Mouse (Mus musculus) forebrain, embryonic 13.5 days (tissue): ENCODE data around the gene Pramef25. TPM values are rescaled to one million over a fixed set of nuclear protein-coding genes. Genes with fewer than 3 reads are reported as not detected.
"Not testable (repeated sequence)": the region's sequence is repeated elsewhere in the genome, so short reads cannot be mapped to it uniquely, and the experiment has no call there.

ENCODE experiments used
- ATAC-seq: fragments of 200-750 bp; cut with Nextera tagmentation; 2 replicates; pipeline ENCODE4 v1.8.0; 2017
- H3K27ac ChIP-seq: fragments of 300-500 bp; sonication (generic); 2 replicates; pipeline ENCODE4 v1.5.1; 2015; ENCODE audit warnings: inconsistent platforms, mild to moderate bottlenecking, moderate library complexity
- H3K27me3 ChIP-seq: fragments of 300-500 bp; sonication (generic); 2 replicates; pipeline ENCODE4 v1.6.1; 2015; ENCODE audit warnings: mild to moderate bottlenecking, inconsistent platforms
- H3K36me3 ChIP-seq: fragments of 300-500 bp; sonication (generic); 2 replicates; pipeline ENCODE4 v1.6.1; 2015; ENCODE audit warnings: mild to moderate bottlenecking, inconsistent platforms; ENCODE audit not compliant: poor library complexity, severe bottlenecking
- H3K4me1 ChIP-seq: fragments of 300-500 bp; sonication (generic); 2 replicates; pipeline ENCODE4 v1.6.1; 2015; ENCODE audit warnings: inconsistent platforms
- H3K4me2 ChIP-seq: fragments of 300-500 bp; sonication (generic); 2 replicates; pipeline ENCODE4 v1.6.1; 2015; ENCODE audit warnings: inconsistent platforms, mild to moderate bottlenecking, moderate library complexity
- H3K4me3 ChIP-seq: fragments of 300-500 bp; sonication (generic); 2 replicates; pipeline ENCODE4 v1.5.1; 2015; ENCODE audit warnings: mild to moderate bottlenecking, inconsistent platforms
- H3K9ac ChIP-seq: fragments of 300-500 bp; sonication (generic); 2 replicates; pipeline ENCODE4 v1.6.1; 2015; ENCODE audit warnings: mild to moderate bottlenecking, inconsistent platforms
- H3K9me3 ChIP-seq: fragments of 300-500 bp; sonication (generic); replicated peaks from 2 replicates; pipeline ENCODE4 v1.6.1; 2016; ENCODE audit warnings: inconsistent platforms
- WGBS: fragments of 180-500 bp; shearing (Covaris S2); methylation state at CpG from one replicate; pipeline ENCODE4 v1.1.7; 2015; 5-methylcytosine and 5-hydroxymethylcytosine counted together
- polyA plus RNA-seq: library from polyadenylated mRNA; unstranded; fragments of >200 nt; fragmentation: Nextera tagmentation; extraction: Ambion mirVana; gene quantifications from 2 replicates; pipeline ENCODE4 v1.2.1, GENCODE M21; 2015

The Pramef25 gene
- not detected in 2 replicates for polyA plus RNA-seq

DNA sequence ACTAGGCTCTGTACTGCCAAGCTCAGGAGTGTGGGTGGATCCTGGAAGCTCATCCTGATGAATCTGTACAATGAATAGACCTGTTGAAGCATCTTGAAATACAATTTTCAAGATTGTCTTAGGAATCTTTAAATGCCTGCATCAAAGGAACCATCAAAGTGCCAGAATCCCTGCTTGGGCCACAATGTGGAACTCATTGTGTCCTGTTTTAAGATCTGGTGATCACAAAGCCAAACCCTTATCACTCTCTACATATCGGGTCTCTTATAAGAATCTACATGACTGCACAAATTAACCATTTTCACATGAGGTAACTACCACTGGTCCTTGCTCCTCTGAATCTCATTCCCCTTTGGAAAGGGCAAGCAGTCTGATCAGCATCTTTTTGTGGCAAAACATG is at the start of gene Pramef25:
Gene Pramef25, minus strand, starts transcription at position 101 of the 400 bp plus-strand sequence.
- not testable (repeated sequence) for H3K4me1 ChIP-seq, H3K4me2 ChIP-seq, H3K9ac ChIP-seq, ATAC-seq, H3K27ac ChIP-seq, H3K27me3 ChIP-seq, H3K36me3 ChIP-seq, H3K4me3 ChIP-seq
- peaks cover 37% of the 10 kb centered on the region for H3K9me3 ChIP-seq
- WGBS: 85% methylated on average over 1 of the region's 1 CpGs

DNA sequence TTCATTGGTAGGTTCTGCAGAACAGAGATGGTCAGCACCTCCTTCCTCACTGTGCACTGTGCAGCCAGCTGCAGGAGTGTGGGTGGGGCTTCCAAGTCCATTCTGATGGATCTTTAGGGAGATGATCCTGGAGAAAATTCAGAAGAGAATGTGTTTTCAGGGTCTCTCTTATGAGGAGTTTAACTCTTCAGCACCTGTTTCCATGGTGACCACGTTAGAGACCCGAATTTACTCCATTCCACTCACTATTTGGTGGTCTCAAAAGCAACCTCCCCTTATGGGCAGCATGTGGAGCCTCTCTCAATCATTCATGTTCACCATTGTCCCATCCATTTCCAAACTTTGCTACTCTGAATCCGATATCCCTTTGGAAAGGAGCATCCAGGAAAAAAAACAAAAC is 43.5 kb upstream of the Pramef25 start, which contains the start of gene Pramef17:
Gene Pramef17, minus strand, starts transcription at position 101 of the 400 bp plus-strand sequence.
- peaks cover 19% of the 10 kb centered on the region; the same call in 1 of the 2 replicates for H3K9me3 ChIP-seq
- H3K4me3 ChIP-seq: not testable (repeated sequence)

DNA sequence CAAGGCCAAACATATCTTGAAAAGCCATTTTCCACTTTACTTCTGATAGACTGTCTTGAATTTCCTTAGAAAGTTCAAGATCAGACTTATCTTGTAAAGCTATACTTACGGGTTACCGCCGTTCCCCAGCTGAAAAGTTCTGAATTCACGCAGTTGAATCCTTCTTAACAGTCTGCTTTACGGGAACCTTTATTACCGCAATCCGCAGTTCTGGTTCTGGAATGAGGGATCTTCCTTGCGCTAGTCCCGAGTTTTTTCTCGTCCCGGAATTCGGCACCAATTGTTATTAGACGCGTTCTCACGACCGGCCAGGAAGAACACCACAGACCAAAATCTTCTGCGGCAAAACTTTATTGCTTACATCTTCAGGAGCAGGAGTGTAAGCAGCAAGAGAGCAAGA is 37.3 kb upstream of the Pramef25 start:
- H3K4me2 ChIP-seq, H3K9me3 ChIP-seq, H3K36me3 ChIP-seq, H3K9ac ChIP-seq, ATAC-seq, H3K4me3 ChIP-seq, H3K27ac ChIP-seq, H3K4me1 ChIP-seq, H3K27me3 ChIP-seq: not testable (repeated sequence)
- WGBS: 94% methylated on average over 17 of the region's 17 CpGs

More for the DNA sequence above, 43.5 kb upstream of the Pramef25 start, which contains the start of gene Pramef17:
- 56% methylated on average over 3 of the region's 3 CpGs for WGBS
- H3K4me1 ChIP-seq, H3K27me3 ChIP-seq, ATAC-seq, H3K9ac ChIP-seq, H3K27ac ChIP-seq, H3K4me2 ChIP-seq, H3K36me3 ChIP-seq: not testable (repeated sequence)

DNA sequence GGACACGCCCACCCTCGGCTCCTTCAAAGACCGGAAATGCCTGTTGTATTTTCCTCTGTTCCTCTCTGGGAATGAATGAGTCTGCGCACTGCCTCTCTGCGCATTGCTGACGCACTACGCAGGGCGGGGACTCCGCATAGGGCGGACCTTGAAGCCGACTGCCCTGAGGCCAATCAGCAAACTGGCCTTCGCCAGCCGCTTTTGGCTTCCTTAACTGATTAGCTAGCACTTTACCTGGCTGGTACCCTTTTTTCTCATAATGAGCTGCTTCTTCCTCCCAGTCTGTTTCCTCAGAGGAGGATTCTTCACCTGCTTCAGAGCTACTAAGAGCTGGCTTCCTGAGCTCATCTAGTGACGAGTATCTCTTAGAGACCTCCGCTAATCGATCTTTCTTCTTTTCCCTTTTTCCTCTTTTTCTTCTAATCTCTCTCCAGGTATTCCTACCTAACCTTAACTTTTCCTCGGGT is 36.7 kb upstream of the Pramef25 start:
- ATAC-seq, H3K27me3 ChIP-seq, H3K4me3 ChIP-seq, H3K9ac ChIP-seq, H3K27ac ChIP-seq, H3K4me1 ChIP-seq, H3K36me3 ChIP-seq, H3K9me3 ChIP-seq, H3K4me2 ChIP-seq: not testable (repeated sequence)
- 91% methylated on average over 12 of the region's 17 CpGs for WGBS

DNA sequence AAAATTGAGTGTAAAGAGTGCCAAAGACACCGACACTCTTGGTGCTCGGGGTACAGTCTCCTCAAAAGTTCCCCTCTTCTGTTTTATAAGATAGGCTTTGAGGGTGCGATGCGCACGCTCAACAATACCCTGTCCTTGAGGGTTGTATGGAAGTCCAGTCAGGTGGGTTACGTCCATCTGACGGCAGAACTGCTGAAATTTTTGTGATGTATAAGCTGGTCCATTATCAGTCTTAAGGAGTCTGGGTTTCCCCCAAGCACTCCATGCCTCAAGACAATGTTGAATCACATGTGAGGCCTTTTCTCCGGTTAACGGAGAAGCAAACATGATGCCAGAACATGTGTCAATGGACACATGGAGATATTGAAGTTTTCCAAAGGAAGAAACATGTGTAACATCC is 34.9 kb upstream of the Pramef25 start:
- ATAC-seq, H3K27me3 ChIP-seq, H3K36me3 ChIP-seq, H3K27ac ChIP-seq, H3K4me2 ChIP-seq, H3K9ac ChIP-seq, H3K4me3 ChIP-seq, H3K4me1 ChIP-seq, H3K9me3 ChIP-seq: not testable (repeated sequence)
- whole genome bisulfite sequencing: 95% methylated on average over 6 of the region's 9 CpGs

DNA sequence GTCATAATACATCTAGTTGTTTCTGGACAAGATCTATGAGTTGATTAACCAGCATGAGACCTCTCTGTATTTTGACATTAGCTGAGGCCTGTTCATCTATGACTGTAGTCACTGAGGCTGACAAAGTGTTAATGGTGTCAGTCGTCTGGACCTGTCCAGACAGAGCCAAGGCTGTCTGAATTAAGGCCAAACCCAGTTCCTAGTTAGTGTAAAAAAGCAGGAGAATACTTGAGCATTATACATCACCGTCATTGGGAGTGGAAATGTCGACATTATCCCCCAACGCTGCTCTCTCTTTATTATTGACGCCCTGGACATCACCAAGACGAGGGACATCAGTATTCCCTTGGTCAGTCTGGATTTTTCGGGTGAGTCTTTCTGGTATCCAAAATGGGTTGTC is 34.3 kb upstream of the Pramef25 start:
- not testable (repeated sequence) for ATAC-seq, H3K27ac ChIP-seq, H3K9me3 ChIP-seq, H3K27me3 ChIP-seq, H3K9ac ChIP-seq, H3K4me2 ChIP-seq, H3K36me3 ChIP-seq, H3K4me3 ChIP-seq, H3K4me1 ChIP-seq
- no CpG with 5 or more reads among the region's 7 CpGs for WGBS

DNA sequence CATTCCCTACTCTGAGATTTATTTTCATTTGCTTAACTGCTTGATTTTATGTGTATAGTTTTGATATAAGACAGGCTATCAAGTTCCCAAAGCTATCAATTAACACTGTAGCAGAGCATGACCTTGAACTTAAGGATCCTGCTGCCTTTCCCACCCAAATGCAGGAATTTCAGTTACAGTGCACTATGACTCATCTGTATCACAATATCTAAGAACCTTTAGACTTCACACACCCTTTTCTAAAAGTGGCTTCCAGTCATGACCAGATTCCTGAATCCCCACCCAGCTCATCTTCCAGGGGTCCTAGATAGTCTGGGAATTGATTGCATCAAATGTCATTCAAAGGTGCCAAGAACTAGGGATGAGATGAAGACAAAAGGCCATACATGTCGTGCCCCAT is 32.6 kb upstream of the Pramef25 start:
- 13% methylated on average over 1 of the region's 1 CpGs for WGBS
- H3K4me3 ChIP-seq, H3K27ac ChIP-seq, H3K9me3 ChIP-seq, H3K4me2 ChIP-seq, H3K36me3 ChIP-seq, ATAC-seq, H3K27me3 ChIP-seq, H3K4me1 ChIP-seq, H3K9ac ChIP-seq: not testable (repeated sequence)

DNA sequence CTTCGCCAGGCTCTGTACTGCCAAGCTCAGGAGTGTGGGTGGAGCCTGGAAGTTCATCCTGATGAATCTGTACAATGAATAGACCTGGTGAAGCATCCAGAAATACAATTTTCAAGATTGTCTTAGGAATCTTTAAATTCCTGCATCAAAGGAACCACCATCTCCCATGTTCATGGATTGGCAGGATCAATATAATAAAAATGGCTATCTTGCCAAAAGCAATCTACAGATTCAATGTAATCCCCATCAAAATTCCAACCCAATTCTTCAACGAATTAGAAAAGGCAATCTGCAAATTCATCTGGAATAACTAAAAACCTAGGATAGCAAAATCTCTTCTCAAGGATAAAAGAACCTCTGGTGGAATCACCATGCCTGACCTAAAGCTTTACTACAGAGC is 16.0 kb upstream of the Pramef25 start, which contains the start of gene Gm13101:
Gene Gm13101, minus strand, starts transcription at position 101 of the 400 bp plus-strand sequence.
- H3K4me3 ChIP-seq, H3K4me1 ChIP-seq, ATAC-seq, H3K27ac ChIP-seq, H3K9ac ChIP-seq, H3K9me3 ChIP-seq, H3K4me2 ChIP-seq, H3K27me3 ChIP-seq, H3K36me3 ChIP-seq: not testable (repeated sequence)
- WGBS: 48% methylated on average over 2 of the region's 2 CpGs

DNA sequence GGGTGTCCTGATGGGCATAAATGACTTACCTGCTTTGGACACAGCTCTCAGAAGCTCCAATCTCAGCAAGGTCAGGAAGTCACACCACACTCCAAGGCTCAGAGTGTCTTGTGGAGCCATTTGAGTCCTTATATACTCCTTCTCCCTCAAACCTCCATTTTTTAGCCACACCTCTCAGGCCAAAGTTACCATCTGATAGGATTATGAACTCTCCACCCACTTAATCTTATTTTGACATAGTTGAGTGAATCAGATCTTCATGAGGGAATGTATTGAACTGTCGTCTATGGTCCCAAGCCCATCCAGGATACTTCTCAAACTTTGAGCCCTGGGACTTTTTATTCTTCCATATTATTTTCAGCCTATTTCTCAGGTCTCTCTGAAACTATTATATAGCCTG is 50.5 kb downstream of the Pramef25 start, which contains the start of gene Pramef6:
Gene Pramef6, minus strand, starts transcription at position 101 of the 400 bp plus-strand sequence.
- H3K9ac ChIP-seq, H3K36me3 ChIP-seq, H3K4me2 ChIP-seq, H3K27ac ChIP-seq, H3K27me3 ChIP-seq, H3K4me3 ChIP-seq, ATAC-seq, H3K4me1 ChIP-seq: not testable (repeated sequence)
- 86% methylated on average over 1 of the region's 1 CpGs for WGBS
- peaks cover 22% of the 10 kb centered on the region for H3K9me3 ChIP-seq

Other genes with a start within 250 kb of the Pramef25 start
- gene Gm13089, start 248.3 kb downstream of the Pramef25 start, polyA plus RNA-seq: not detected in 2 replicates
- gene Gm13078, start 231.6 kb downstream of the Pramef25 start, polyA plus RNA-seq: not detected in 2 replicates
- not detected in 2 replicates for gene Gm13023, start 161.7 kb downstream of the Pramef25 start, polyA plus RNA-seq
- not detected in 2 replicates for gene Gm13084, start 134.9 kb downstream of the Pramef25 start, polyA plus RNA-seq
- gene Gm13103, start 104.5 kb downstream of the Pramef25 start, polyA plus RNA-seq: not detected in 2 replicates
- not detected in 2 replicates for gene Pramef6, start 50.6 kb downstream of the Pramef25 start, polyA plus RNA-seq
- gene Gm13101, start 15.9 kb upstream of the Pramef25 start, polyA plus RNA-seq: not detected in 2 replicates
- not detected in 2 replicates for gene Pramef17, start 43.4 kb upstream of the Pramef25 start, polyA plus RNA-seq
- not detected in 2 replicates for gene Pramel4, start 108.1 kb upstream of the Pramef25 start, polyA plus RNA-seq
- not detected in 2 replicates for gene Gm13102, start 155.5 kb upstream of the Pramef25 start, polyA plus RNA-seq
- not detected in 2 replicates for gene Oog3, start 211.6 kb upstream of the Pramef25 start, polyA plus RNA-seq
- not detected in 2 replicates for gene Oog2, start 239.7 kb upstream of the Pramef25 start, polyA plus RNA-seq